Mouse (Mus musculus) monocyte, adult 5-6 weeks (primary cell): Measurements from ENCODE around the gene Gm13287. TPM values are rescaled to one million over a fixed set of nuclear protein-coding genes. Genes with fewer than 3 reads are reported as not detected.

Experiments used
- total RNA-seq: library from RNA; stranded (forward); fragments of 200-1000, 200-491, 200-594 nt; gene quantifications from 3 replicates; pipeline ENCODE4 v1.2.3, GENCODE M21; 2017

The Gm13287 gene
- total RNA-seq, 1 experiment from 2014 or later, result not detected

Other genes starting within 250 kb of the Gm13287 start
- not detected in 3 replicates for gene Ifna15, start 245.0 kb upstream of the Gm13287 start, total RNA-seq
- not detected in 3 replicates for gene Ifna14, start 231.5 kb upstream of the Gm13287 start, total RNA-seq
- not detected in 3 replicates for gene Ifna9, start 210.9 kb upstream of the Gm13287 start, total RNA-seq
- not detected in 3 replicates for gene Ifna12, start 199.9 kb upstream of the Gm13287 start, total RNA-seq
- gene C87499, start 168.8 kb upstream of the Gm13287 start, total RNA-seq, result not detected in 3 replicates
- gene Ifna13, start 158.8 kb upstream of the Gm13287 start, total RNA-seq, result not detected in 3 replicates
- gene Ifna16, start 126.3 kb upstream of the Gm13287 start, total RNA-seq, result not detected in 3 replicates
- gene Ifna2, start 119.3 kb upstream of the Gm13287 start, total RNA-seq, result not detected in 3 replicates
- 0.43 TPM in 1 of 3 replicates, not detected in the others for gene Ifnab, start 111.9 kb upstream of the Gm13287 start, total RNA-seq
- gene Gm26566, start 81.4 kb upstream of the Gm13287 start, total RNA-seq, result 0.49 to 2.0 TPM in 2 of 3 replicates, not detected in the other
- 43.5 to 56.6 TPM (median 49.0 TPM) in 3 replicates for gene Klhl9, start 80.8 kb upstream of the Gm13287 start, total RNA-seq
- not detected in 3 replicates for gene Gm13271, start 48.4 kb upstream of the Gm13287 start, total RNA-seq
- gene Gm13283, start 43.1 kb upstream of the Gm13287 start, total RNA-seq, result not detected in 3 replicates
- not detected in 3 replicates for gene Gm13290, start 29.4 kb upstream of the Gm13287 start, total RNA-seq
- gene Gm13289, start 26.3 kb upstream of the Gm13287 start, total RNA-seq, result not detected in 3 replicates
- gene Gm13272, start 23.4 kb upstream of the Gm13287 start, total RNA-seq, result not detected in 3 replicates
- gene Ifnz, start 21.1 kb upstream of the Gm13287 start, total RNA-seq, result not detected in 3 replicates
- gene Gm13276, start 17.5 kb upstream of the Gm13287 start, total RNA-seq, result not detected in 3 replicates
- not detected in 3 replicates for gene Gm13277, start 14.6 kb upstream of the Gm13287 start, total RNA-seq
- not detected in 3 replicates for gene Gm13278, start 11.7 kb upstream of the Gm13287 start, total RNA-seq
- not detected in 3 replicates for gene Gm13275, start 8.8 kb upstream of the Gm13287 start, total RNA-seq
- not detected in 3 replicates for gene Gm13279, start 5.9 kb upstream of the Gm13287 start, total RNA-seq
- gene Gm13285, start 3.6 kb upstream of the Gm13287 start, total RNA-seq, result not detected in 3 replicates
- gene Gm13288, start 2.3 kb downstream of the Gm13287 start, total RNA-seq, result 0.29 TPM in 1 of 3 replicates, not detected in the others
- gene Ifna7, start 13.0 kb downstream of the Gm13287 start, total RNA-seq, result not detected in 3 replicates
- not detected in 3 replicates for gene Ifna11, start 16.7 kb downstream of the Gm13287 start, total RNA-seq
- not detected in 3 replicates for gene Ifna6, start 24.2 kb downstream of the Gm13287 start, total RNA-seq
- gene Ifna5, start 32.3 kb downstream of the Gm13287 start, total RNA-seq, result not detected in 3 replicates
- not detected in 3 replicates for gene Ifna4, start 38.6 kb downstream of the Gm13287 start, total RNA-seq
- gene Ifna1, start 46.8 kb downstream of the Gm13287 start, total RNA-seq, result not detected in 3 replicates
- gene Ifne, start 76.9 kb downstream of the Gm13287 start, total RNA-seq, result not detected in 3 replicates